Mouse (Mus musculus): Measurements from ENCODE around the gene Rasgrp1. TPM values are rescaled to one million over a fixed set of nuclear protein-coding genes. Genes with fewer than 3 reads are reported as not detected.

Gene Rasgrp1
- 1.1 and 1.4 TPM in 2 replicates for polyA plus RNA-seq (2012; rRNA removed; ENCODE audit: low replicate concordance)

GRCm38 (mm10) chr2:117342547-117343239 is at the start of gene Rasgrp1:
Gene Rasgrp1, minus strand, starts transcription at chr2:117343001.

GRCm38 (mm10) chr2:117249255-117250000 is 93.4 kb downstream of the Rasgrp1 start, which contains the start of gene Fam98b:
Gene Fam98b, plus strand, starts transcription at chr2:117249739.

Other genes with a start within 250 kb of the Rasgrp1 start
- 1.2 and 1.6 TPM in 2 replicates for gene Spred1, start 221.6 kb downstream of the Rasgrp1 start, polyA plus RNA-seq (2012; rRNA removed; ENCODE audit: low replicate concordance)
- 0.90 and 1.4 TPM in 2 replicates for gene Fam98b, start 93.3 kb downstream of the Rasgrp1 start, polyA plus RNA-seq (2012; rRNA removed; ENCODE audit: low replicate concordance)